Mouse (Mus musculus) forebrain, embryonic 12.5 days (tissue): ENCODE measurements around the gene Rassf6. TPM values are rescaled to one million over a fixed set of nuclear protein-coding genes. Genes with fewer than 3 reads are reported as not detected.
"Not testable (repeated sequence)": the region's sequence is repeated elsewhere in the genome, so short reads cannot be mapped to it uniquely, and the experiment has no call there.

Source experiments
- ATAC-seq: fragments of 200-750 bp; cut with Nextera tagmentation; 2 replicates; pipeline ENCODE4 v1.8.0; 2017; ENCODE audit warnings: moderate TSS enrichment; ENCODE audit not compliant: low FRiP score
- H3K27ac ChIP-seq: fragments of 300-500 bp; sonication (generic); 2 replicates; pipeline ENCODE4 v1.5.1; 2016; ENCODE audit warnings: mild to moderate bottlenecking
- H3K27me3 ChIP-seq: fragments of 300-500 bp; sonication (generic); 2 replicates; pipeline ENCODE4 v1.6.1; 2016; ENCODE audit warnings: mild to moderate bottlenecking
- H3K36me3 ChIP-seq: fragments of 300-500 bp; sonication (generic); replicated peaks from 2 replicates; pipeline ENCODE4 v1.6.1; 2016; ENCODE audit warnings: mild to moderate bottlenecking
- H3K4me1 ChIP-seq: fragments of 300-500 bp; sonication (generic); 2 replicates; pipeline ENCODE4 v1.6.1; 2016
- H3K4me2 ChIP-seq: fragments of 300-500 bp; sonication (generic); 2 replicates; pipeline ENCODE4 v1.6.1; 2016; ENCODE audit warnings: mild to moderate bottlenecking, moderate library complexity
- H3K4me3 ChIP-seq: fragments of 300-500 bp; sonication (generic); replicated peaks from 2 replicates; pipeline ENCODE4 v1.5.1; 2016; ENCODE audit warnings: mild to moderate bottlenecking
- H3K9ac ChIP-seq: fragments of 300-500 bp; sonication (generic); 2 replicates; pipeline ENCODE4 v1.6.1; 2016; ENCODE audit warnings: mild to moderate bottlenecking
- H3K9me3 ChIP-seq: fragments of 300-500 bp; sonication (generic); 2 replicates; pipeline ENCODE4 v1.6.1; 2016
- WGBS: fragments of 180-500 bp; shearing (Covaris S2); methylation state at CpG from one replicate; pipeline ENCODE4 v1.1.7; 2016; 5-methylcytosine and 5-hydroxymethylcytosine counted together
- polyA plus RNA-seq: library from polyadenylated mRNA; unstranded; fragments of >200 nt; fragmentation: Nextera tagmentation; extraction: Ambion mirVana; gene quantifications from 2 replicates; pipeline ENCODE4 v1.2.1, GENCODE M21; 2016

Gene Rassf6
- polyA plus RNA-seq, 1 experiment from 2014 or later = 1.0 TPM

- Histone ChIP-seq H3K36me3 (no peaks in the 10 kb centered on the region), H3K4me1 (no peaks in the 10 kb centered on the region), H3K27ac (no peak overlapping the region), H3K4me2 (no peak overlapping the region), H3K27me3 (no peaks in the 10 kb centered on the region), H3K9ac (no peak overlapping the region), H3K9me3 (no peaks in the 10 kb centered on the region), H3K4me3 (no peak overlapping the region)
- ATAC-seq = no peak
- WGBS = 93% methylated on average over 2 of the region's 2 CpGs
These were observed 19.1 kb downstream of the Rassf6 start for GRCm38 (mm10) chr5:90621316-90621715.

GRCm38 (mm10) chr5:90617859-90618258, 22.6 kb downstream of the Rassf6 start:
- no peaks in the 10 kb centered on the region for H3K36me3 ChIP-seq
- H3K9me3 ChIP-seq = no peaks in the 10 kb centered on the region
- H3K27me3 ChIP-seq = no peaks in the 10 kb centered on the region
- no peak overlapping the region for H3K4me2 ChIP-seq
- WGBS = 94% methylated on average over 3 of the region's 3 CpGs
- no peak overlapping the region for H3K27ac ChIP-seq
- no peak overlapping the region for H3K4me3 ChIP-seq
- H3K9ac ChIP-seq = no peak overlapping the region
- no peaks in the 10 kb centered on the region for H3K4me1 ChIP-seq
- no peak for ATAC-seq

GRCm38 (mm10) chr5:90612751-90613150, 27.7 kb downstream of the Rassf6 start:
- H3K4me3 ChIP-seq, ATAC-seq, H3K4me1 ChIP-seq, H3K4me2 ChIP-seq, H3K9ac ChIP-seq, H3K9me3 ChIP-seq, H3K27me3 ChIP-seq, H3K36me3 ChIP-seq, H3K27ac ChIP-seq: not testable (repeated sequence)
- 75% methylated on average over 1 of the region's 1 CpGs for WGBS

- Histone ChIP-seq H3K27me3 (no peaks in the 10 kb centered on the region), H3K36me3 (no peaks in the 10 kb centered on the region), H3K9ac (no peak overlapping the region), H3K4me3 (no peak overlapping the region), H3K4me1 (no peaks in the 10 kb centered on the region), H3K27ac (no peak overlapping the region), H3K9me3 (no peaks in the 10 kb centered on the region), H3K4me2 (no peak overlapping the region)
- WGBS = 82% methylated on average over 6 of the region's 6 CpGs
- ATAC-seq = no peak
These were observed 28.4 kb downstream of the Rassf6 start for GRCm38 (mm10) chr5:90611996-90612611.

- Histone ChIP-seq H3K27me3 (no peaks in the 10 kb centered on the region), H3K4me3 (no peak overlapping the region), H3K27ac (no peak overlapping the region), H3K4me2 (no peak overlapping the region), H3K9me3 (no peaks in the 10 kb centered on the region), H3K4me1 (no peaks in the 10 kb centered on the region), H3K36me3 (no peaks in the 10 kb centered on the region), H3K9ac (no peak overlapping the region)
- 93% methylated on average over 3 of the region's 3 CpGs for WGBS
- no peak for ATAC-seq
These were observed 29.1 kb downstream of the Rassf6 start for GRCm38 (mm10) chr5:90611388-90611787.

- Histone ChIP-seq H3K27ac (no peak overlapping the region), H3K4me2 (no peak overlapping the region), H3K36me3 (no peaks in the 10 kb centered on the region), H3K9ac (no peak overlapping the region), H3K9me3 (no peaks in the 10 kb centered on the region), H3K4me3 (no peak overlapping the region), H3K4me1 (no peaks in the 10 kb centered on the region), H3K27me3 (no peaks in the 10 kb centered on the region)
- no peak for ATAC-seq
- 90% methylated on average over 11 of the region's 11 CpGs for WGBS
These were observed 31.6 kb downstream of the Rassf6 start for GRCm38 (mm10) chr5:90608906-90609305.

GRCm38 (mm10) chr5:90603407-90603923, 37.0 kb downstream of the Rassf6 start:
- ATAC-seq = no peak
- no peaks in the 10 kb centered on the region for H3K9me3 ChIP-seq
- H3K9ac ChIP-seq = no peak overlapping the region
- no peaks in the 10 kb centered on the region for H3K27me3 ChIP-seq
- no peak overlapping the region for H3K4me3 ChIP-seq
- no peaks in the 10 kb centered on the region for H3K36me3 ChIP-seq
- no peak overlapping the region for H3K4me2 ChIP-seq
- 78% methylated on average over 13 of the region's 13 CpGs for WGBS
- no peaks in the 10 kb centered on the region for H3K4me1 ChIP-seq
- H3K27ac ChIP-seq = no peak overlapping the region

GRCm38 (mm10) chr5:90601469-90601868, 39.0 kb downstream of the Rassf6 start:
- Histone ChIP-seq H3K9me3 (no peaks in the 10 kb centered on the region), H3K9ac (no peak overlapping the region), H3K27me3 (no peaks in the 10 kb centered on the region), H3K4me1 (no peaks in the 10 kb centered on the region), H3K27ac (no peak overlapping the region), H3K36me3 (no peaks in the 10 kb centered on the region), H3K4me2 (no peak overlapping the region), H3K4me3 (no peak overlapping the region)
- no peak for ATAC-seq
- WGBS = 24% methylated on average over 6 of the region's 6 CpGs

- Histone ChIP-seq H3K4me3 (no peak overlapping the region), H3K27ac (no peak overlapping the region), H3K9me3 (no peaks in the 10 kb centered on the region), H3K27me3 (no peaks in the 10 kb centered on the region), H3K9ac (no peak overlapping the region), H3K4me2 (no peak overlapping the region), H3K4me1 (no peaks in the 10 kb centered on the region), H3K36me3 (no peaks in the 10 kb centered on the region)
- 83% methylated on average over 6 of the region's 6 CpGs for WGBS
- ATAC-seq = no peak
These were observed 44.3 kb downstream of the Rassf6 start for GRCm38 (mm10) chr5:90596155-90596554.

DNA sequence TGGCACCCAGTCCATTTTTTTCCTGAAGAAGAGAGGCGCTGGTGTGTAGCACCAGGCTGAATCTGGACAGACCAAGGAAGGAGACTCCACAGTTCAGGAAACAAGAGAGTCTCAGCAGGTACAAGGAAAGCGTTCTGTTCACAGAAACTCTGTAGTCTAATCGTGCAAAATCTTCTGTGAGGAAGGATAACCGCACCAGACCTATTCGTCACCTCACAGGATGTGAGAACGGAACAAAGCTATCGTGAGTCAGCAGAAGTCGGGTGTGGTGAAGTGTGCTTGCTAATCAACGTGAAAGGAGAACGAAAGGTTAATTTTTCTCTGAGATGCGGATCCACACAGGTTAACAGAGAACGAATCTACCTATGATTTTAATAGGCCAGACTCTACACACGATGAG, 45.5 kb downstream of the Rassf6 start:
- Histone ChIP-seq H3K9ac (no peak overlapping the region), H3K27ac (no peak overlapping the region), H3K4me2 (no peak overlapping the region), H3K4me3 (no peak overlapping the region), H3K27me3 (no peaks in the 10 kb centered on the region), H3K4me1 (no peaks in the 10 kb centered on the region), H3K36me3 (no peaks in the 10 kb centered on the region), H3K9me3 (no peaks in the 10 kb centered on the region)
- no peak for ATAC-seq
- 91% methylated on average over 13 of the region's 13 CpGs for WGBS

GRCm38 (mm10) chr5:90591936-90592335, 48.5 kb downstream of the Rassf6 start:
- no peaks in the 10 kb centered on the region for H3K9me3 ChIP-seq

DNA sequence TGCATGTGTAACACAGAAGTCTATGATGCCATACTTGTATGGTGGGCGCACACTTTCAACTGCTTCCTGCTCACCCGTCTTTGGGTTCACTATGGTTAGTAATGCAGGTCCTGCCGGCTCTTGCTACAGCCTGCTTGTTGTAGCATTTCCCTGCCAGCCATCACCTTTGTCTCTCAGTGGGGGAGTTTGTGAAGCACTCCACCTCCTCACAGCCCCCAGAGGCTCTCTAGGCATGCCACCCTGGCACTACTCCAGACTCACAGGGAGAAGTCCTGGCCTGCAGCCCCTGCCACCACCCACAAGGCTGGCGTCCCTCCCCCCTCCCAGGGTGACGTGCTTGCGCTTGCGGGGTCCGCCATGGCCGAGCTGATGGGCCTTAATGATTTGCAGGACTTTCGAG, 49.8 kb downstream of the Rassf6 start:
- Histone ChIP-seq H3K27me3 (no peaks in the 10 kb centered on the region), H3K4me2 (no peak overlapping the region), H3K4me3 (no peak overlapping the region), H3K9ac (no peak overlapping the region), H3K9me3 (no peaks in the 10 kb centered on the region), H3K27ac (no peak overlapping the region), H3K4me1 (no peaks in the 10 kb centered on the region), H3K36me3 (no peaks in the 10 kb centered on the region)
- no peak for ATAC-seq
- WGBS = 81% methylated on average over 10 of the region's 10 CpGs

More at GRCm38 (mm10) chr5:90591936-90592335, 48.5 kb downstream of the Rassf6 start:
- Histone ChIP-seq H3K27ac (no peak overlapping the region), H3K4me3 (no peak overlapping the region), H3K27me3 (no peaks in the 10 kb centered on the region), H3K36me3 (no peaks in the 10 kb centered on the region), H3K4me1 (no peaks in the 10 kb centered on the region), H3K4me2 (no peak overlapping the region), H3K9ac (no peak overlapping the region)
- no peak for ATAC-seq
- WGBS = 95% methylated on average over 6 of the region's 6 CpGs
